Mouse (Mus musculus) MN1 (cell line): ENCODE measurements at regions not wholly inside any gene's neighbourhood (a gene's known extent, or its start where the extent isn't known, plus 50 kb on each side); places are given as distances from the start of the nearest gene placed in this dataset.

ENCODE experiments used
- DNase-seq: peaks from one replicate; pipeline ENCODE4 v3.0.0-alpha.2; 2016; ENCODE audit warnings: low spot score

GRCm38 (mm10) chr1:79917426-79918150 is 56.6 kb upstream of the Serpine2 start:
- DNase-seq: no peak
